Mouse (Mus musculus): ENCODE data around the gene Sez6l.
"Not testable (repeated sequence)": the region's sequence is repeated elsewhere in the genome, so short reads cannot be mapped to it uniquely, and the experiment has no call there.

Sez6l gene

GRCm38 (mm10) chr5:112426635-112427034 is 150.3 kb downstream of the Sez6l start:
- DNase-seq = no peak

- no peak for DNase-seq
Measured at GRCm38 (mm10) chr5:112419535-112419934, 157.4 kb downstream of the Sez6l start.

GRCm38 (mm10) chr5:112418023-112418422 is 159.0 kb downstream of the Sez6l start:
- DNase-seq = no peak

GRCm38 (mm10) chr5:112416673-112417072 is 160.3 kb downstream of the Sez6l start:
- no peak for DNase-seq

- not testable (repeated sequence) for DNase-seq
Measured at GRCm38 (mm10) chr5:112412781-112413180, 164.2 kb downstream of the Sez6l start.

GRCm38 (mm10) chr5:112411514-112412335 is 165.3 kb downstream of the Sez6l start:
- DNase-seq = no peak

GRCm38 (mm10) chr5:112411072-112411471 is 165.9 kb downstream of the Sez6l start:
- no peak for DNase-seq

GRCm38 (mm10) chr5:112409274-112409673 is 167.7 kb downstream of the Sez6l start:
- no peak for DNase-seq

- DNase-seq = no peak
Measured at GRCm38 (mm10) chr5:112406017-112406416, 171.0 kb downstream of the Sez6l start.

GRCm38 (mm10) chr5:112402437-112402836 is 174.5 kb downstream of the Sez6l start:
- DNase-seq = no peak

- no peak for DNase-seq
Measured at GRCm38 (mm10) chr5:112399284-112399683, 177.7 kb downstream of the Sez6l start.

GRCm38 (mm10) chr5:112396066-112396465 is 180.9 kb downstream of the Sez6l start:
- no peak for DNase-seq

- no peak for DNase-seq
Measured at GRCm38 (mm10) chr5:112394779-112395443, 182.1 kb downstream of the Sez6l start, which contains the start of gene Asphd2. Gene Asphd2 (minus strand): TSS chr5:112394866.

GRCm38 (mm10) chr5:112394415-112394763 is 182.6 kb downstream of the Sez6l start:
- no peak for DNase-seq

- no peak for DNase-seq
Measured at GRCm38 (mm10) chr5:112393741-112394414, 183.1 kb downstream of the Sez6l start.

- DNase-seq = no peak
Measured at GRCm38 (mm10) chr5:112391676-112392323, 185.2 kb downstream of the Sez6l start.

GRCm38 (mm10) chr5:112391002-112391401 is 186.0 kb downstream of the Sez6l start:
- no peak for DNase-seq

- no peak for DNase-seq
Measured at GRCm38 (mm10) chr5:112389352-112389751, 187.6 kb downstream of the Sez6l start.

- DNase-seq = no peak
Measured at GRCm38 (mm10) chr5:112385973-112386372, 191.0 kb downstream of the Sez6l start.

- DNase-seq = no peak
Measured at GRCm38 (mm10) chr5:112384805-112385472, 192.0 kb downstream of the Sez6l start.

GRCm38 (mm10) chr5:112382641-112383330 is 194.2 kb downstream of the Sez6l start:
- DNase-seq = no peak

GRCm38 (mm10) chr5:112382042-112382441 is 194.9 kb downstream of the Sez6l start:
- no peak for DNase-seq
